Mouse (Mus musculus) 3134 (cell line): ENCODE results near the gene Tceal9.
"Not testable (repeated sequence)": the region's sequence is repeated elsewhere in the genome, so short reads cannot be mapped to it uniquely, and the experiment has no call there.

Experiments
- DNase-seq: peaks from one replicate; pipeline ENCODE4 v3.0.0-alpha.2; 2011; ENCODE audit warnings: low spot score; ENCODE audit not compliant: insufficient read length; ENCODE audit errors: extremely low read depth

The Tceal9 gene

DNA sequence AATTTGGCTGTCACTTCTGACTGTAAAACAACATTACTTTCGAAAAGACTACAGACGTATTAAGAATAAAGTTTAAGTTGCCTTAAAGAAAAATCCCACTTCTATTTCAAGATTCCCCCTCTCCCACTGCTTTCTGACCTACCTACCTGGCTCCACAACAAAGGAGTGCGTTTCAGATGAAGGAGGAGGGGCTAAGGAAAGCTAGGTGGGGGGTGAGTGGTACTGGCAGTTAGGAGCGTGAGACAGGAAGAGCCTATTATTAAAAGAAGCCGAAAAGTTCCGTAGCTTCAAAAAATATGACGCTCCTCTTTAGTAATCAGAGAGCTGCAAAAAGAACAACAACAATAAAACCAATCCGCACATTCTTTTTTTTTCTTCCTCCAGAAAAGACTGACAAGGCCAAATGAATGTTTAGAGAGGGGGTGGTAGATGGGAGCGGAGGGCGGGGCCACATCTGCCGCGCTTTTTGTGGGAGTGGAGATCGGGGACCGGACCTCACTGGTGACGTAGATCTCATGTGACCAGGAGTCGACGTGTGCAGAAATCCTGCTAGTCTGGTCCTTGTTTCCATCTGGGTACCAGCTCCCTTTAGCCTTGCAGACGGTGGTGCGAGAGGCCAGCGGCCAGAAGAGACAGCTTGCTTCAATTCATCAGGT is at the start of gene Tceal9:
TSS of gene Tceal9 (plus strand) at position 506 of the 656 bp plus-strand sequence.
- DNase-seq: peak; percentile 82

DNA sequence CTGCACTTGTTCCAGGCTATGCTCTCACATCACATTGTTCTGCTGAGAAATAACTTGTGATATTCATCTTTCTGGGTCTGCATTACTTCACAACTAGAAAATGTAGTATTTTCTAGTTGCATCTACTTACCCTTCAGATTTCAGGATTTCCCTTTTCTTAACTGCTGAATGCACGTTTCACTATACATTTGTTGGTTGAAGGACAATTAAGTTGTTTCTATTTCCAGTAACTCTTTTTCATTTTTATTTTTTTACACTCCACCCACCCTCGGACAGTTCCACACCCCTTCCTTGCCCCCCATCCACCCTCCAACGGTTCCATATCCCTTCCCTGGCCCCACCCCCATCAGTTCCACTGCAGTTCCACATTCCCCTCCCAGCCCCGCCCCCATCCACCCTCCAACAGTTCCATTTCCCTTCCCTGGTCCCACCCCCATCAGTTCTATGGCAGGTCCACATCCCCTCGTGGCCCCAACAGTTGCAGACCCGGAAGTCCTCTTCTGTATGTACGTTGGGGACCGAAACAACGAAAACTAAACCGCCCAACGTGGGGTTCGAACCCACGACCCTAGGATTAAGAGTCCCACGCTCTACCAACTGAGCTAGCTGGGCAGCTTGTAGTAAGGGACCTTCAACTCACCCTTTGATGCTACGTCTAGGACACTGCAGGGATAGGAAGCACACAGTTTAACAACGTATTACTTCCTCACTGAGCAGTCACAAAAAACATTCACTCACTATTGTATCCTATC is 49.5 kb upstream of the Tceal9 start:
- no peak for DNase-seq

- DNase-seq: no peak
Measured at GRCm38 (mm10) chrX:136196873-136197272, 48.0 kb upstream of the Tceal9 start.

GRCm38 (mm10) chrX:136203257-136203656 is 41.6 kb upstream of the Tceal9 start:
- DNase-seq: no peak

DNA sequence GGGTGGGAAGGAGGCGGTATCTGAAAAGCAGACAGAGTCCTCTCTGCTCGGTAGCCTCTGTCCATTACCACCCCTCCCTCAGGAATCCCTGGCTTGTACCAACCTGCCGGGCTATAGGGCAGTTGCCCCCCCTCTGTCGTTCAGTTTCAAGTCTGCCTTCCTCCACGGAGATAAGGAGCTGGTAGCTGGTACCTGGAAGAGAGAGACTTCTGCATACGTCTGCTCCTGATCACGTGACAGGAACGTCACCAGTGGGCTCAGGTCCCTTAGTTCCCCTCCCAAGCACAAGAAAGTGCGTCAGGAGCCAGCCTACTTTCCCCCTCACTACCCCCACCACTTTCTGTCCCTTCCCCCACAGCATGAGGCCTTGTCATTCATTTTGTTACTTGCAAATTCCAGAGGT is 41.2 kb upstream of the Tceal9 start, which contains the start of gene Tceal5:
TSS of gene Tceal5 (minus strand) at position 213 of the 403 bp plus-strand sequence.
- DNase-seq: no peak

GRCm38 (mm10) chrX:136204406-136204805 is 40.5 kb upstream of the Tceal9 start:
- no peak for DNase-seq

DNA sequence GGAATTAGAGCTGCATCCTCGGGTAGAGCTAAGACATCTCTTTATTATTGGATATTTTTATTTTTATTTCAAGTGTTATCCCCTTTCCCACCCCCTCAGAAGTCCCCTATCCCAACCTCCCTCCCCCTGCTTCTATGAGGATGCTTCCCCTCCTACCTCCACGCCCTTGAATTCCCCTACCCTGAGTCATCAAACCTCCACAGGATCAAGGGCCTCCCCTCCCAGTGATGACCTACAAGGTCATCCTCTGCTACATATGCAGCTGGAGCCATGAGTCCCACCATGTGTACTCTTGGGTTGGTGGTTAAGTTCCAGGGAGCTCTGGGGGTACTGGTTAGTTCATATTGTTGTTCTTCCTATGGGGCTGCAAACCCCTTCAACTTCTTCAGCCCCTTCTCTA is 31.5 kb upstream of the Tceal9 start:
- no peak for DNase-seq

DNA sequence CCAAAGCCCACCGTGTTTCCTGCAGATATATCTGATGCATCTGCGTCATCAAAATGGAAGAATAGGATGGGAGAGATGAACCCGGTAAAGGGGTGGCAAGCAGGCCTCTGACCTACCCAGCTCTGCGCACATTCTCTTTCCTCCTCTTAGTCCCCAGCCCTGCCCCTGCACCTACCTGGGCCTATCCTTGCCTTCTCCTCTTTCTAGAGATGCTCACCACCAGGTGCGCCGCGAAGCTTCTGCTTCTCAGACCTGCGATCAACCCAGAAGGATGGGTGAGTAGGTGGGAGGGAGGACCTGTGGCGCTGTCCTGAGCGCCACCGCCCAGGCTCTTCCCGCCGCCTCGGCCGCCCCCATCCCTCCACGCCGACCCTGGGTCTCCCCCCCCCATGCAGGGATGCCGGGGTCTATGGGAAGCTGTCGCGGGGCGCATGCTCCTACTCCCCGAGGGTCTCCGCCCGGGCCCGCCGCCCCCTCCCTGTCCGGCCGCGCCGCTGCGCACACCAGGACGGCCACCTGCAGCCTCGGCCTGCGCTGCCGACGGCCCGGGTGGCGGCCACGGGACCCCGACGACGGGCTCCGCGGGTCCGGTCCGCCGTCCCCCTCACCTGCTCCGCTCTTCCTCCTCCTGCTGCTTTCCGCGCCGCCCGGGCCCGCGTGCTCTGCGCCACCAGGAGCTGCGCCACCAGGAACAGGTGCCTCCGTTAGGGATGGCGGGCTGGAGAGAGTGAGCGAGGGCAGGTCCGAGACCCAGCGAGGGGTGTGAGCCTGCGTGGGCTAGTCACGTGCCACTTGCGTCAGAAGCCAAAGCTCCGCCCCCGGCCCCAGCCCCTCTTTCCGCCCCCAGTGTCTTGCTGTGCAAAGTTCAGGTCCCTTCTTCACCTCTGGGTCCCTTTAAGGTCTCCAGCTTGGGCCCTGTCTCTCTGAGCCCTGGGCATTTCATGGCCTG is 29.9 kb upstream of the Tceal9 start, which contains the start of the genes Tceal7 and Bex1:
TSS of gene Tceal7 (plus strand) at position 51 of the 949 bp plus-strand sequence.
TSS of gene Bex1 (minus strand) at position 785 of the 949 bp plus-strand sequence.
- DNase-seq: not testable (repeated sequence)

- DNase-seq: no peak
Measured at GRCm38 (mm10) chrX:136216303-136216702, 28.6 kb upstream of the Tceal9 start.

GRCm38 (mm10) chrX:136223714-136224113 is 21.2 kb upstream of the Tceal9 start:
- no peak for DNase-seq

DNA sequence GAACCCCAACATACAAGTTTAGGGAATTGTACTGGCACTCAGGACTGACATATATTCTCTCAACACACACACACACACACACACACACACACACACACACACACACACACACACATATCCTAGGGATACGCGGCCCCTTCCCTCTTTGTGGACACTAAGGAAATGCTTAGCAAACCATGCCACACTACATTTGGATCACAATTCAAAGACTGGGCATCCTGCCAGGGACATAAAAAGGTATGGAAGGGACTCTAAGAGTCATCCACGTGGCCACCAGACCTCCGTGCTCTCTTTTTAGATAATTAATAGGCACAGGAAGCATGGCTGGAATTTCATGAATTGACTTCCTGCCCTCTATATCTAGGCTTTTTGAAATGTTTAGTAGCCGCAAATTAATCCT is 17.1 kb upstream of the Tceal9 start:
- no peak for DNase-seq

DNA sequence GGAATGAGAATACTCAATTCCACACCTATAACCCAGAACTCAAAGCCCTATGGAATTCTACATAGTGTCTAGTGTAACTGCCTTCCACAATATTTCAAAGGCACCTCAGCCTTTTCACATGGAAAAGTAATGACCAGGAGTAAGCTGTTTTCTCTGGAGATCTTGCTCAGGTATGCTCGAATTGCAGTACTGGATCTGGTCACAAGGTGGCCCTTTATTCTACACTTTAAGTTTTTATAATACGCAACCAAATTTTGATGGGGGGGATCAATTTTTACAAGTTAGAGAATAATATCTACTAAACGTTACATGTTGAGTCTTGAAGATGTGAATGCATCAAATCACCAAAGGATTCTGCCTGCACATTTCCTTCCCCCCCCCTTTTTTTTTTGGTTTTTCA is 6.8 kb upstream of the Tceal9 start:
- DNase-seq: no peak

- DNase-seq: no peak
Measured at GRCm38 (mm10) chrX:136243181-136243580, 1.7 kb upstream of the Tceal9 start.

DNA sequence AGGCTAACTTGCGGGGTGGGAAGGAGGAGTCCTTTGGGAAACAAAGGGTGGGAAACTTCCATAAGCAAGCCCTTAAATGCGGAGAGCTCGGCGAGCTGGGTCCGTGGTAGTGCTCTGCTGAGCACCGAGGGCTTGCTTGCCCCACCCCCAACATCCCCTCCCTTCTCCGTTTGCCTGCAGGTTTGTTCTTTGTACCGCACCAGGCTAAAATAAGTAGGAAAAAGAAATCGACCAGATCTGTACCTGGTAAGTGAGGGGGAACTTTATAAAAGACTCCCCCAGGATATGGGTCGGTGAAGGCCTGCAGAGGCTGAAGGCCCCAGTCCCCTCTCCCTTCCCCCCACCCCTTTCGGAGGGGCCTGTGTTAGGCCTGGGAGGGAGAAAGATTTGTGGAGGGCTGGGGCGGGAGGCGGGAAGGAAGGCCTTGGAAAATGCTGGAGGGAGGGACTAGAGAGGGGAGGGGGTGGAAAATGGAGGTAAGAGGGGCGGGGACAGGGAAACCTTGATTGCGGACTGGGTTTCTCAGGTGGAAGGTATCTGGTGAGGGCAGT is 717 bp downstream of the Tceal9 start:
- peak; percentile 31 for DNase-seq

DNA sequence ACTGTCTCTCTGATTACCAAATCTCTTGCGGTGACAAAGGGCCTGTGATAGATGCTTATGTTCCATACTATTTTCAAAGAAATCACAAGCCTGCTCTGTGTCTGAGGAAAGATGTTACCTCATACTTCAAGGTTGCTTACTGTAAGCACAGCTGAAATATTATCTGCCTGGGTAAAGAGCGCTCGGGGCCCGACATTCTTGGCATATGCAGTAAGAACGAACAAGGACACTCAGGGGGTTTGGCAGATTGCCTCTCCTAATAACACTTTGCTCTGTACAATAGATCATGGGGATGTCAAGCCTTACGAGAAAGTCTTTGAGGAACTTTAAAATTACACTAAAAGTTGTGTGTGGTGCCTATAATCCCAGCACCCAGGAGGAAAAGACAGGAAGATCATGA is 3.9 kb downstream of the Tceal9 start:
- no peak for DNase-seq

DNA sequence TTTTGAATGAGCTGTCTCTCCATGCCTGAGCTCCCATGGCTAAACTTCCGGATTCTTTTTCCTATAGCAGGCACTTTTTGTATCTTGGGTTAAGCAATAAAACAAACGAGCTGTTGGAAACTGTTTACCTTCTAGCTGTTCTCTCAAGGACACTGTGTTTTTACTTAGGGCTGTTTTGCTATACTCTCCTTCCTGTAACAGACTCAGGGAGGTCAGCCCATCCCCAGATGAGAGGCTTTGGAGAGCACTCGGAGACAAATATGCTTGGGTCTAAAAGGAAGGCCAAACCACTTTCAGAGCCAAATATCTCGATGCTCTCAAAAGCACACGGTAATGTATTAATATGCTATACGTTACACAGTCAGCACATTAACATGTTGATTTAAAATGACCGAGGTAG is 4.8 kb downstream of the Tceal9 start:
- no peak for DNase-seq

DNA sequence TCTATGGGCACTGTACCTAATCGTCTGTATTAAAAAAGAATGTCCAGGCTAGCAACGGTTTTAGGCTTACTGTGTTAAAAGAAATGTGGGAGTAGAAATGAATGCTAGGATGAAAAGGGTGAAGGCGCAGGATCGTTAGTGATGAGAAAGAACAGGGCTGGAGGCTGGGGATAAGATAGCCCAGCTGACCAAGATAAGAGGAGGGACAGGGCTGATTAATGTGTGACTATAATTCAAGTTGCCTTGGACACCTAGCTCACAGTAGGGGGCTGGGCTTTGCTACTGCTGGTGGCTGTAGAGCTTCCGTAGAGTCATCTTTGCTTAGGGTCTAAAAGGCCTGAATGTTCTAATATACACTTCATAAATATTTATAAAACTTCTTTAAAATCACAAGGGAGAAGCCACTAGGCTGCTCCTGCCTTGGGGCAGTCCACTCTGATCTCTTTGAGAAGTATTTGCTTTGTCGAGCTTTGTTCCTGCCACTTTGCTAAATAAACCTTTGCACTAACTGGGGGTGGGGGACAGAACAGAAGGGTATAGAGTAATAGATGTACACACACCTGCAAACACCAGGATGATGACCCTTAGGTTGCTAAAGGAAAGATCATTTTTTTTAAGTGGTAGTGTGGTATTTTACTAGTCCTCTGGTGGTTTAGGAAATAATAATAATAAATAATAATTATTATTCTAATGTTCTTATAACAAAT is 7.3 kb downstream of the Tceal9 start:
- no peak for DNase-seq

DNA sequence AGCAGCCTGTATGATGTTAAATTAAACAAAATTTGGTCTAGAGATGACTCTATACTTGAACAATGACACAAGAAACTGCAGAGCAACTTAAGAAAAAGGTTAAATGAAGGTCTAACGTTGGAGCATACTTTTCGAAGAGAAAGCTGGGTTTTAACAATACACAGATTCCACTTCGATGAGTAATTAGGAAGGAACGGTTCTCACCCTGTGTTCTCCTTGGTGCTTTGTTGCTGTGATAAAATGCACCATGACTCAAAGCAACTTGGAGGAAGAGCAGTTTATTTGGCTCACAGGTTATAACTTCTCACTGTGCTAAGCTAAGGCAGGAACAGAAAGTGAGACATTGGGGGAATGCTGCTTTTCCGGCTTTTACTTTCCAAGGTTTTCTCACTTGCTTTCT is 22.8 kb downstream of the Tceal9 start:
- DNase-seq: peak; percentile 14

DNA sequence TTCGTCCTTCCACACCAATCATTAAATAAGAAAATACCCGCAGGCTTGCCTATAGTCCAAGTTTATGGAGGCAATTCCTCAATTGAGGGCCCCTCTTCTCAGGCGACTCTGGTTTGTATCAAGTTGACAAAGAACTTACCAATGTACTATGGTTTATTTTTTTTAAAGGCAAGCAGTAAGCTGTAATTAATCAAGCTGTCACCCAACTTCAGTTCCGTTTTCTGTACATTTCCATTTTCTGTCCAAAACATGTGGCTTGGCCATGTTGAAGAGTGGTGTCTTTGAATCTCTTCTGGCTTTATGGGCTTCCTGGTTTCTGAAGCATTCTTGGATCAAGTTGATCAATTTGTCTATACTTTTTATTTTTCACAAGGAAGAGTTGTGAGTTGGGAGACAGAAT is 23.3 kb downstream of the Tceal9 start:
- DNase-seq: no peak
